Mouse (Mus musculus) cerebral cortex, adult 2 months (tissue): ENCODE results near the gene Ube2i.

ENCODE experiments used
- WGBS: fragments of 180-500 bp; shearing (Covaris S2); methylation state at CpG from one replicate; pipeline ENCODE4 v1.1.7; 2018; 5-methylcytosine and 5-hydroxymethylcytosine counted together

Gene Ube2i

DNA sequence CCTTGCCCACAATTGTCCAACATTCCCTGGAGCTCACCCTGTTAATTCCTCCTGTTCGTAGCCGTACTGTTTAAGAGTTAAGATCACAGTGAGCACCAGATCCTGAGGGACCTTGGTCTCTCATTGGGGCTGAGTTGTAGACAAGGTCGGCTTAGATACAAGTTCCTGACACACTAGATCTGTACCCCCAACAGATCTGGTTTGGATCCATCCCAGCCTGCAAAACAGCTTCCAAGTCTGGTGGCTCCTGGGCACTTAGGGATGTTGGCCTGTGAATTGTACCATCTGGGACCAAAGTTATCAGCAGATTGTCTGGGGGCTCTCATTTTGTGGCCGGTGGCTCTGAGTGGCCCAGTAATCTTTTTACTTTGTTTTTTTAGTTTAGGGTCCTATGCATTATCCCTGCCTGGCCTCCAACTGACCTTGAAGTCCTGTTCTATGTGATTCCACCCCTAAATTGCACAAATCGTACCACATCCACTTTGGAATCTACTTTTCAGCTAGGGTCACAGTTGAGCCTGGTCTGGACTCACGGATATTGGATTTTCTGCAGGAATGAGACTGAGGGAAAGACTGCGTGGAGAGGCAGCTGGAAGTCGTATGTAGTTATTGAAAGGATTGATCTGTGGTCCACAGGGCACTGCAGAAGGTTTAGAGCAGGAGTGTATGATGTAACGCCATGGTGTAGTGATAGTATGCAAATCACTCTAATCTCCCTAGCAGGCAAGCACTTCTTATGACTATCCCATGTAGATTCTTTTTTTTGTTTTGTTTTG lies at the start of gene Ube2i:
Gene Ube2i, minus strand, starts transcription at position 52 of the 776 bp plus-strand sequence.
- WGBS: 83% methylated on average over 9 of the region's 9 CpGs

DNA sequence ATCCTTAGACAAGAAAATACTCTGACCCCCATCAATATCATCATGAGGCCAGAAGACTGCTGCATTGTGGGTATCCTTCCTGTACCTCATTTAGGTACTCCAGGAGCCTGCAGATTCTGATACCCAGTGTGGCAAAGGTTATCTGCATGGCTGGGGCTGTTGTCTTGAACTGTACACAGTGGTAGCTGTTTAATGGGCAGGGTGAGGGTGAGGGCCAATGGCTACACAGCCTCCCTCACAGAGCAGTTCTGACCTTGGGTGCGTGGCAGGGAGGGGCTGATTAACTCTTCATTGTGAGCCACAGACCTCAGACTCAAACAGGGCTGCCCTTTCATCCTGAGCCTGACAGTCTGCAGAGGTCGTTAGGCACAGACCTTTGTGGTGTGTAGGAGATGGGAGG lies 48.5 kb upstream of the Ube2i start:
- WGBS: 51% methylated on average over 2 of the region's 2 CpGs

DNA sequence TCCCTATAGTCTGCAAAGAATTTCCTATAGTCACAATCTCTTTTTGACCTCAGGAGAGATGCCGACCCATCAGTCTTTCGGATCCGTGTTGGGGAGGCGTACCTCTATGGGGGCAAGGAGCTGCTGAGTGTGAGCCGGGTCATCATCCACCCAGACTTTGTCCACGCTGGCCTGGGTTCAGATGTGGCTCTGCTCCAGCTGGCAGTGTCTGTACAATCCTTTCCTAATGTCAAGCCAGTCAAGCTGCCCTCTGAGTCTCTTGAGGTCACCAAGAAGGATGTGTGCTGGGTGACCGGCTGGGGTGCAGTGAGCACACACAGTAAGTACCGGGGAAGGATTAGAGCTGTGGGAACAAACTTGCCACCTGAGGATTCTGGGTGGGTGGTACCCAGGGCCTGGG lies 46.4 kb upstream of the Ube2i start:
- WGBS: 91% methylated on average over 8 of the region's 8 CpGs

DNA sequence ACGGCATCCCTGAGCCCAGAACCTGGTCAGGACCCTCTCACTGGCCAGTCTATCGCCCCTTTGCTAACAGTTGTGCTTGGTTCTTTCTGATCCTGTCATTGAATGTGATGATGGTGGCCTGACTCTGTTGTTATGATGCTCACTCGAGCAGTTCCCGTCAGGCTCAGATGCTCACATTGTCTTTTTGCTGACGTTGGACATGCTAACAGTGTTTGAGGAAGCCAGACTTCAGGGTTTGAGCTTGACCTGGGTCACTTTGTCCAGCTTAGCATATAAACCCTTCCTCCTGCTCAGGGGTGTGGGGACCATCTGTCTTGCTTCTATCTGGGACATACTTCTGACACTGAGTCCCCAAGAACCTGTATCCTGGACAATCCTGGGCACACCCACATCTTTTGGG lies 43.9 kb upstream of the Ube2i start, which contains the start of gene Prss29:
Gene Prss29, plus strand, starts transcription at position 301 of the 400 bp plus-strand sequence.
- WGBS: 78% methylated on average over 5 of the region's 5 CpGs

DNA sequence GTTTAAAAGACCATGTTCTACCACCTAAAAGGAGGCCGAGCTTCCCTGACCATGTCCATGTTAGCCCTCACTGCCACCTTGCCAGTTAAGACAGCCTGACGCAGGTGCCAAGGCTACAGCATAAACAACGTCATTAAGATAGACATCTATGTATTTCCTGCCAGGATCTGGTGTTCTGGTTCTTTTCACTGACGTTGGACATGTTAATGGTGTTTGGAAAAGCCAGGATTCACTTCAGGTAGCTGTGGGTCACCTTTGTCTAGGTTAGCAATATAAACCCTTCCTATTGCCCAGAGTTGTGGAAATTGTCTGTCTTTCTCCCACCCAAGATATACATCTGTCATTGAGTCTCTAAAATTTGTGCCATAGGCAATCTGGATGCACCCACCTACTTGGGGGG lies 33.9 kb upstream of the Ube2i start, which contains the start of gene Prss28:
Gene Prss28, plus strand, starts transcription at position 301 of the 400 bp plus-strand sequence.
- 81% methylated on average over 4 of the region's 4 CpGs for WGBS

DNA sequence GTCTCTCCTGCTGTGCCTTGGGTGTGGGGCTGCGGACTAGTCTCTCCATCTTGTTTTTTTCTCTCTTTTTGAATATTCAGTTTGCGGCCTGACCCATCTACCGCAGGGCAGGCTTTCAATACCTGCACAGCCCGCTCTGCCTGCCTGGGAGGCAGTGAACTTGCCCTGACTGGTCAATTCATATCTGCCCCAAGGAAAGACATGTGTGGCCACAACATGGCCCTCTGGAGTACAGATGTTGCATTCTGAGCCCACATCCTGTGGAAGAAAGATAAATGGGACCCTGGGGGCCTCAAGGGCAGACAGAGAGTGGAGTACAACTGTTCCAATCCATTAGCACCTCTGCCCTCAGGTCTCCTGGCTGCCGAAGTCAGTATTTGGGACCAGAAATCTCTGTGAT lies 23.7 kb upstream of the Ube2i start, which contains the start of gene Prss34:
Gene Prss34, plus strand, starts transcription at position 301 of the 400 bp plus-strand sequence.
- WGBS: 90% methylated on average over 5 of the region's 5 CpGs

DNA sequence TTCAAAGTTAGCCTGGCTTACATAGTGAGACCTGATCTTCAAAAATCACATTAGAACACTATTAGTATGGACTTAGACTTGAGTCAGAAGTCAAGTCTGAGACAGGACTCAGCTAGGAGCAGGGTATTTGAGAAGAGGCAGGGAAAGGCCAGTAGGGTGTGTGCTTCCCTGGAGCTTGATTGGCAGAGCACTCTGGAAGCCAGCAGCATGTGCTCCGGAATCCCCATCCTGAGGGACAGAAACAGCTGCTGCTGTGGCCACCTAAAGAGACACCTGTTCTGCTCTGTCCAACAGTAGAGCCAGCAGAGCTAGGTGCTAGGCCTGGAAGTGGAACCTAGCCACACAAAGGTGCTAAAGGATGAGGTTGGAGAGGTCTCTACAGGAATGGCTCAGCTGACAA lies 19.7 kb upstream of the Ube2i start:
- 80% methylated on average over 1 of the region's 1 CpGs for WGBS

DNA sequence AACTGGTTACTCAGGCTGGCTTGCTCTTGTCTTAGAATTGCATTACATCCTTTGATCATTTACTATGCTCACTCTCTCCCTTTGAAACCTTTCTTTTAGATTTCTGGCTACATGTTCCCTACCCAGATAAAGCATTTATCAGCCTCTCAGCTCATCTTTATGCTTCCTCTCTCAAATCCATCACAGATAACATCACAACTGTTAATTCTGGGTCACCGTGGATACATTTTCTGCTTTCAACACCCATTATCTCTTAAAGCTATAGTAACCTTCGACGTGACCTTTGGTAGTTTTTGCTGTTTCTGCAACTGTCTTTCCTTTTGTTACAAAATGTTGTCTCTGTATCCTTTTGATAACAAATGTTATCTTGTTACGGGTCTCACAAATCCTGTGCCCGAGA lies 19.1 kb upstream of the Ube2i start:
- WGBS: 85% methylated on average over 5 of the region's 5 CpGs

DNA sequence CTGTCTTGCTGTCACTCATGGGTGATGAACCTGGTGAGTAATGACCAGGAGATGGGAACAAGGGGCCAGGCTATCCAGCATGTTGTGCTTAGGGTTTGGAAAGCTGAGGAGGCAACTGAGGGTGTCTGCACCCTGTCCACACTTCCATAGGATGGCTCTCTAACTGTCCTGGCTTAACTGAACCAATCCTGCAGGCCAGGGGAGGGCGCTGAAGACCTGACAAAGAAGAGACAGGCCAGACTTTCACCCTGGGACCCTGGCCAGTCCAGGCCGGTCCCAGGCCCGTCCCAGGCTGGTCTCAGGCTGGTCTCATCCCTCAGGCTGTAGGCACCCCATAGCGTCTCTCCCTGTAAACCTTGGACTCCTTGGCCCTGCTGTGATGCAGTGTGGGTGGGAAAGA lies 16.0 kb upstream of the Ube2i start:
- WGBS: 41% methylated on average over 4 of the region's 4 CpGs

GRCm38 (mm10) chr17:25288842-25289241 lies 14.4 kb upstream of the Ube2i start:
- 24% methylated on average over 4 of the region's 4 CpGs for WGBS

GRCm38 (mm10) chr17:25285033-25285432 lies 10.6 kb upstream of the Ube2i start:
- 17% methylated on average over 3 of the region's 3 CpGs for WGBS

DNA sequence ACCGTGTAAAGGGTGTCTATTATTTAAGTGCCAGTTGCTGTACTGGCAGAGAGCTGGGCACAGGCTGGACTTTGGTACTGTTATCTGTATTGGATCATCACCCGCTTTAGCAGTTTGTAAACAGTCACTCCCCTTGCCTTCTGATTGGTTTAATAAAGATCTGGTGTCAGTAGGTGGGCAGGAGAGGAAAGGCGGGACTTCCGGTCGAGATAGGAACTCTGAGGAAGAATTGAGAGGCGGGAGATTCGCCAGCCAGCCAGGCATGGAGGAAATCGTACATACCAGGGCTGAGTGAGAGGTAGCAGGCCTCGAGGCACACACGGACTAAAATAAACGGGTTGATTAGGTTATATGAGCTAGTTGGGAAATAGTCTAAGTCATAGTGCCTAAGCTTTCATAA lies 7.7 kb upstream of the Ube2i start:
- WGBS: 55% methylated on average over 11 of the region's 11 CpGs

DNA sequence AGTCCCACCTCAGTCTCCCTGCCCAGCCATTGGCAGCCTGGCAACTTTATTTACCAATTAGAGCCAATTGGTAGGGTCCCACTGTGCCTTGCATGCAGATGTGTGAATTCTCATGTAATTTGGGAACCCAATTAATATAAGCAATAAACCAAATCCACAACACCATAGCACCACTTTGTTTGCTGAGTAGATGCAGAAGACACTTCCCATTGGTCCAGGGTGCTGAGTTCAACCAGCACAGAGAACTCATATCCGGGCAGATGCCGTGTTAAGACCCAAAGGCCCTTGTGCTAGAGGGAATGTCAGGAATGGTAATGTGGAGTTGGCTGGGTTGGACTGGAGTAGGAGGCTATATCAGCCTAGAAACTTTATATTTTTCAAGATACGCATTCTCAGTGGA lies 1.4 kb upstream of the Ube2i start:
- 96% methylated on average over 3 of the region's 3 CpGs for WGBS

DNA sequence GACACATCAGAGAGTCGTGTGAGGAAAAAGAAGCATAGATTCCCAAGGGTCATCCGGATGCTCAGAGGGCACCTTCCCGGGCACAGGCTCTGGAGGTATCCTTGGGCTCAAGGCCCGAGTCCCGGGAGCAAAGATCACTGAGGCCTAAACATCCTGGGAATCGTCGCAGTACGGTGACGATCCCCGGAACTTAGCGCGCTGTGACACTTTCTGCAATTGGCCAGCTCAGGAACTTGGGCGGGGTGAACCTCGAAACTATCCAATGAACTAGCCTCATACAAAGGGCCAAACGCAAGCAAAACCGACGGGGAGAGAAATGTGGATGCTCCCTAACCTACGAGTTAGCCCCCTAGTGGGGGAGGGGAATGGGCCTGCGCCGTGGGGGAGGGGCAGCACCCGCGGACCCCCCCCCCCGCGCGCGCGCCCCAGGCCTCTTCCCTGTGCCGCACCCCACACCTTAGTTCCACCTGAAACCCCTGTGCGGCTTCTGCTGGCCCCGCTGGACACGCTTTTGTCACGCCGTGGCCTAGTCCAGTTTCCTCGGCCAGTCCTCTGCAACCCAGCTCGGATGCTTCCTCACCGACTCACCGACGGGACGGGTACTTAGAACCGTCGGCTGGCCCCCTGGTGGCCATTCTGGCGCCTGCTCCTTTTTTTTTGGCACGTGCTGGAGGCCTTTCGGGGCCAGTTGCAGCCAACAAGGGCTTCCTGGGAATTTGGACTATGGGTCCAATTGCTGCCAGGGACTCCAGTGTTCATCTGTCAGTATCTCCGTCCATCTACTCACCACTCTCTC lies 518 bp downstream of the Ube2i start:
- under 1% methylated on average over 45 of the region's 45 CpGs for WGBS

GRCm38 (mm10) chr17:25272951-25273705 lies 1.3 kb downstream of the Ube2i start:
- WGBS: under 1% methylated on average over 92 of the region's 92 CpGs

DNA sequence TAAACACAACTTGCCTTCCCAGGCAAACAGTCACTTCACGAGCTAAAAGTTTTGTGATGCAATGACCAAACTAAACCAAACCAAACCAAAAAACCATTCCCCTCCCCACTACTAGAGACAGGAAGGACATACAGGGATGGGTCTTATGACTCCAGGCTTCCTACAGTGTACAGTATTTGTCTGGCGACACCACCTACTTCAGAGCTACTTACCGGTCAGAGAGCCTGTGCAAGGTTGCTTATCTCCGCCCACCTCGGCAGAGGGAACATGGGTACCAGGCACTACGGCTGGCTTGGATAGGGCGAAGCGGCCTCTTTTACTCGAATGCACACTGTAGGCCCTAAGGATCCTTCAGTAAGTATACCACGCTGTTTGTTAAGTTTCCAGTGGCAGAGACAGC lies 2.1 kb downstream of the Ube2i start:
- WGBS: under 1% methylated on average over 10 of the region's 10 CpGs

DNA sequence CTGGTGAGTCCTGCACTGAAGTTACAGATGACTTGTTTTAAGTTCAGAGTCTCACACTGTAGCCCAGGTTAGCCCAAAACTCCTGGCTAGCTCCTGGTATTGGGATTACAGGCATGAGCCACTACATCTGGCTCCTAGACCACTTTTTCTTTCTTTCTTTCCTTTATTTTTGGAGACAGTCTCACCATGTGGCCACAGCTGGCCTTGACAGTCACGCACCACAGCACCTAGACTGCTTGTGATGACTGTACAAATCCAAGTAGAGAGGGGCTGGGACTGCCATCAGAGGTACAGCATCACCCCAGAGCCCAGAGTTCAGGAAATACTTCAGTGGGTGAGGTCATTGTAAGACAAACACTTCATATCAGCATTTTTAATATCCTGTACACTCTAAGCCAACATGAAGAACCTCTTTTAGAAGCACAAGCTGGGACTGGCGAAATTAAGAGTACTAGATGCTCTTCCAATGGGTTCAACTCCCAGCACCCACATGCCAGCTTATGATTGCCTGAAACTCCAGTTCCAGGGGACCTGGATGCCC lies 3.6 kb downstream of the Ube2i start:
- WGBS: 60% methylated on average over 2 of the region's 2 CpGs

DNA sequence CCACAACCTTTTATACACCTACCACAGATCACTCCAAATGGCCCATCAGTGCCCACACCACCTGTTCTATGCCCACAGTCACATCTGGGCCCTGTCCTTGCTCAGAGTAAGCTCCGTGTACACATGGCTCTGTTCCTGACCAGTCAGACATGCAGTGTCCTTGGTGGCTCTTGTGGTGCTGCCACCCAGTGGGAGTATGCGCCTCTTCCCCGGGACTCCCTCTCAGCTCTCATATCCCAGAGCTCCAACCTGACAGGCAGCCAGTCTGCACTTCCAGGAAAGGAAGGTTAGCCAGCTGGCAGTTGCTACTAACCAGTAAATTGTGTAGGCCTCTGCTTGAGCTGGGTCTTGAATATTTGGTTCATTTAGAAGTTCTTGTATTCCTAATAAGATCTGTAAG lies 10.0 kb downstream of the Ube2i start:
- 18% methylated on average over 3 of the region's 3 CpGs for WGBS

- WGBS: 60% methylated on average over 6 of the region's 6 CpGs
Observed at GRCm38 (mm10) chr17:25257804-25258261, 16.6 kb downstream of the Ube2i start.

DNA sequence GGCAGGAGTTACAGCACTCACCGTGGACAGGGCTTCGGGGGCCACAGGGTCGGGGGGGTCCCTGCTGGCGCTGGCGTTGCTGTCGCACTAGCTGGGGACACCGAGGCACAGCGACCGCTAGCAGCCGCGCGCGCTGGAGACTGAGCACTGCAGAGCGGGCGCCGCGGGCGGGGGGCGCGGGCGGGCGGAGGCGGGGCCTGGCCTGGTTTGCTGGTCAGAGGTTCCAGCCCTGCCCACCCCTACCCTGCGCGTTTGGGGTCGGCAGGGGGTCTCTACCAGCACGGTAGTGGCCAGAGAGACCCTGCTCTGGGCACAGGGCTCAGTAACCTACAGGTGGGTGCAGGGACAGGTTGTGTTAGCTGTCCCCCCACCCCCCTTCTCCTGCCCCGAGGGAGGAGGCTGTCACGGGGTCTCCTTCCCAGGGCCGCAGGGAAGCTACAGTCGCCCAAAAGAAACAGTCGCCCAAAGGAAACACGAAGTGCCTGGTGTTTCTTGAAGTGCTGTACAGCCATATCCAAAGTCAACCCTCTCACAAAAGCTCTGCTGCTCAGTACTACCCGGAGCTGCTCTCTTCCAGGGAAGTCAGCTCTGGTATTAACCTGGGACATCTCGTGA lies 18.2 kb downstream of the Ube2i start, which contains the start of gene Baiap3:
Gene Baiap3, minus strand, starts transcription at position 225 of the 615 bp plus-strand sequence.
- WGBS: 7% methylated on average over 35 of the region's 35 CpGs

DNA sequence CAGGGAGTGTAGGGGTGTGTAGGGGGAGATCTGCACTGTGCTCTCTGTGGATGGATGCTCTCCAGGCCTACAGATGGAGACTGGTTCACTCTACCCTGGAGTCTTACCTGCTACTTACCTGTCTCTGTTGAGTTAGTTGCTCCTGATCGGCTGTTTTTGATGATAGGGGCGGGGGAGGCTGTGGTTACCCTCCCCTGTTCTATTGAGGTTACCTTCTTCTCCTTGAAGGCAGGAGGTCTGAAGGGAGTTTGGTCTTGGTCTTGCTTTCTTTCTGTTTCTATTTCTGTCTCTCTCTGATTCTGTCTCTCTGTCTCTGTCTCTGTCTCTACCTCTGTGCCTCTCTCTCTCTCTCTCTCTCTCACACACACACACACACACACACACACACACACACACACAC lies 19.3 kb downstream of the Ube2i start:
- 79% methylated on average over 2 of the region's 2 CpGs for WGBS
